In the genomic region with DNA sequence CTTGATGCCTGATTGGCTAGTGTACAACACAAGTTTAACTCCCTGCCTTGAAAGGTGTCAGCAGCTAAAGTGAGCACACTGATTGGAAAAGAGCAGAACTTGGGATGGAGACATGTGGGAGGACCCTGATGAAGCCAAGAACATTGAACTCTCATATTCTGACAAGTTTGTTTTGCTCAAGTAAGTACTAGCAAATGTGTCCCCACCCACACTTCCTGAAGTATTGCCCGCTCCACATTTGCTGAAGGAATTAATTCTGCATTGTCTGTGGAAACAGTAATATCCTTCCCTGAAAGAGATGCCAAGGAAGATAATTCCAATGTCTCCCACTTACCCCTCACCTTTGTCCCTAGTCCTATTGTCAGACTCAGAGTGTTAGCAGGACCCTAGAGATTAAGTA, we compare ENCODE assay signal across 13 mouse cellular contexts.
"Had no signal": no experiment of that assay in that cellular context is flagged by ENCODE, and none has a peak within 500 bp of the region (broad histone marks: within the 10 kb centered on the region; RNA-seq: fewer than 3 reads in every experiment).

No protein-coding gene starts in this region.

- H3K36me3 ChIP-seq: limb, embryonic 13.5 days; midbrain, embryonic 10.5 days; midbrain, embryonic 15.5 days; neural tube, embryonic 13.5 days; stomach, embryonic 15.5 days had no signal

- H3K4me1 ChIP-seq: midbrain, embryonic 15.5 days; stomach, embryonic 15.5 days had no signal

- H3K27ac ChIP-seq: kidney, postnatal 0 days; limb, embryonic 13.5 days; liver, embryonic 14.5 days; midbrain, embryonic 10.5 days; midbrain, embryonic 15.5 days; neural tube, embryonic 13.5 days; stomach, embryonic 15.5 days had no signal

- H3K27me3 ChIP-seq: limb, embryonic 13.5 days; midbrain, embryonic 15.5 days; neural tube, embryonic 13.5 days; stomach, embryonic 15.5 days had no signal

- H3K4me2 ChIP-seq: limb, embryonic 13.5 days; midbrain, embryonic 15.5 days; neural tube, embryonic 13.5 days; stomach, embryonic 15.5 days had no signal

- H3K9ac ChIP-seq: limb, embryonic 13.5 days; liver, embryonic 14.5 days; midbrain, embryonic 15.5 days; neural tube, embryonic 13.5 days; stomach, embryonic 15.5 days had no signal

- H3K9me3 ChIP-seq: limb, embryonic 13.5 days; midbrain, embryonic 10.5 days; midbrain, embryonic 15.5 days; neural tube, embryonic 13.5 days; stomach, embryonic 15.5 days had no signal

- DNase-seq: kidney, postnatal 36 days; lung, adult 18-20 months; lung, postnatal 4 days; retina, postnatal 1 day; right cerebral cortex, postnatal 4 days; thymus, postnatal 36 days had no signal

- H3K4me3 ChIP-seq: limb, embryonic 13.5 days; midbrain, embryonic 10.5 days; midbrain, embryonic 15.5 days; neural tube, embryonic 13.5 days; stomach, embryonic 15.5 days had no signal

- ATAC-seq: midbrain, embryonic 15.5 days had no signal
